9 mouse cellular contexts compared by ENCODE assay signal in the genomic region with DNA sequence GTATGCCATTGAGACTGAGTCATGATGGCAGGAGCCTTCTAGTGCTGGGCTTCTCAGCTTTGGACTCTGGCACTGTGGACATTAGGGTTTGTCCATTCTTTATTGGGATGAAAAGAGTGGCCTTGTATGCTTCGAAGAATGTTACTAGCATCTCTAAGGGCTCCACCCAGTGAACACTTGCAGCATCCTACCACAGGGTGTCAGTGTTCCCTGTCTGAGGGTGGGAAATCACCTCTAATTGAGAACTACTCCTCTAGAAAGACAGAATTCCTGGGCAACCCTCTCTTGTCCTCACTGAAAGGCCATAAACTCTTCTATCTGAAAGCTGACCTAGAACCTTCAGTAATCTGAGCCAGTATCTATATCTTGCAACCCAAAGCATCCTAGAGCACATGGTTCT. TPM values are rescaled to one million over a fixed set of nuclear protein-coding genes. Genes with fewer than 3 reads are reported as not detected.
A peak's percentile ranks its signal among the peaks of the same experiment; 100 is the strongest.
DNase-seq lines count a peak whose midpoint lies in the region; TF ChIP-seq lines count a peak whose summit lies in the region.
"Had no signal": no experiment of that assay in that cellular context is flagged by ENCODE, and none has a peak within 500 bp of the region (broad histone marks: within the 10 kb centered on the region; RNA-seq: fewer than 3 reads in every experiment).

No protein-coding gene starts in this region.

- TF ChIP-seq POLR2A in embryonic fibroblast, embryonic 13.5 days (IDR thresholded peaks at IDR 0.05; ENCODE audit: low read depth, low read length) = no peak

- no peaks in the 10 kb centered on the region for H3K9me3 ChIP-seq in E14TG2a.4 (ENCODE audit: low read length)

- no peak overlapping the region for H3K27ac ChIP-seq in embryonic fibroblast, embryonic 13.5 days (ENCODE audit: insufficient read depth, low read length)
- H3K27ac ChIP-seq: macrophage had no signal

- peaks cover 30% of the 10 kb centered on the region for H3K27me3 ChIP-seq in E14TG2a.4 (ENCODE audit: insufficient read depth, low read length)

- no peak overlapping the region for H3K4me3 ChIP-seq in E14TG2a.4 (replicated peaks; ENCODE audit: low read length)
- no peak overlapping the region for H3K4me3 ChIP-seq in embryonic fibroblast, embryonic 13.5 days (ENCODE audit: insufficient read depth, low read length)

- peak; percentile 51 for DNase-seq in adrenal gland, postnatal 14 days
- no peak for DNase-seq in adrenal gland, adult 8-10 months
- peak; percentile 8 to 27 for DNase-seq in kidney, adult 8-10 months
- DNase-seq in kidney, adult 11 months = no peak
- DNase-seq in lung, postnatal 10 days = peak; percentile 28
- DNase-seq in thymus, postnatal 25 days = peak; percentile 57

- peaks cover 8% of the 10 kb centered on the region for H3K4me1 ChIP-seq in E14TG2a.4 (replicated peaks; ENCODE audit: low read depth, low read length)
- no peaks in the 10 kb centered on the region for H3K4me1 ChIP-seq in embryonic fibroblast, embryonic 13.5 days (ENCODE audit: control insufficient read depth, insufficient read depth, low read length)

- peak; percentile 69 for TF ChIP-seq CTCF in E14TG2a.4 (conservative IDR thresholded peaks at IDR 0.05; ENCODE audit: low read length)
- peak; percentile 26; the same call in 1 of the 2 replicates for TF ChIP-seq CTCF in embryonic fibroblast, embryonic 13.5 days (IDR thresholded peaks at IDR 0.05; ENCODE audit: borderline replicate concordance, insufficient read depth, low read length)

- H3K36me3 ChIP-seq in E14TG2a.4 (ENCODE audit: insufficient read depth, low read length) = no peaks in the 10 kb centered on the region

RNA-seq across cellular contexts. Expression of gene Pdzd8, which starts 41.6 kb away (rescaled TPM):
- total RNA-seq in adrenal gland, postnatal 14 days (2021) = 33.6 and 33.9 TPM in 2 replicates
- total RNA-seq in adrenal gland, adult 8-10 months (2022) = 10 to 100 TPM; 31.1 to 37.7 (median 35.6) TPM
- polyA plus RNA-seq in embryonic fibroblast, embryonic 13.5 days (2011; ENCODE audit: insufficient read length, low read depth, missing spikeins) = 48.8 and 50.6 TPM in 2 replicates

Comparison
In these comparisons a context has a peak if more than half of its experiments do, and no peak if none do; other contexts are left out.
1. DNase-seq: peak in adrenal gland, postnatal 14 days (single experiment), kidney, adult 8-10 months (2 of 2), lung, postnatal 10 days (single experiment) and thymus, postnatal 25 days (single experiment); none in adrenal gland, adult 8-10 months (single experiment) and kidney, adult 11 months (single experiment).